Mouse (Mus musculus) adrenal gland, adult 10 weeks (tissue): Measurements from ENCODE around the gene Pgr15l. TPM values are rescaled to one million over a fixed set of nuclear protein-coding genes. Genes with fewer than 3 reads are reported as not detected.

Experiments used
- polyA plus RNA-seq: library from polyadenylated mRNA; stranded (reverse); fragments of 350-450 nt; fragmentation: Illumina TruSeq; extraction: RNeasy Lipid Tissue Mini Kit (QIAGEN cat#74804); gene quantifications from one replicate; pipeline ENCODE4 v1.2.3, GENCODE M21; 2014; ENCODE audit warnings: low read depth, low replicate concordance

The Pgr15l gene
- polyA plus RNA-seq: 0.12 TPM

GRCm38 (mm10) chrX:97072369-97072768 is at the start of gene Pgr15l:
TSS of gene Pgr15l (plus strand) at chrX:97072596.

